Mouse (Mus musculus) forebrain, embryonic 16.5 days (tissue): Measurements from ENCODE around the gene Slc9a8. TPM values are rescaled to one million over a fixed set of nuclear protein-coding genes. Genes with fewer than 3 reads are reported as not detected.
"Not testable (repeated sequence)": the region's sequence is repeated elsewhere in the genome, so short reads cannot be mapped to it uniquely, and the experiment has no call there.

Source experiments
- ATAC-seq: fragments of 200-750 bp; cut with Nextera tagmentation; 2 replicates; pipeline ENCODE4 v1.8.0; 2017; ENCODE audit warnings: mild to moderate bottlenecking, moderate library complexity
- H3K27ac ChIP-seq: fragments of 300-500 bp; sonication (generic); 2 replicates; pipeline ENCODE4 v1.5.1; 2014; ENCODE audit warnings: low read length, control low read depth
- H3K27me3 ChIP-seq: fragments of 300-500 bp; sonication (generic); replicated peaks from 2 replicates; pipeline ENCODE4 v1.6.1; 2014; ENCODE audit warnings: low read length; ENCODE audit not compliant: control insufficient read depth, insufficient read depth
- H3K36me3 ChIP-seq: fragments of 300-500 bp; sonication (generic); 2 replicates; pipeline ENCODE4 v1.6.1; 2014; ENCODE audit not compliant: control insufficient read depth, insufficient read depth
- H3K4me1 ChIP-seq: fragments of 300-500 bp; sonication (generic); replicated peaks from 2 replicates; pipeline ENCODE4 v1.6.1; 2014; ENCODE audit warnings: low read length; ENCODE audit not compliant: control insufficient read depth, insufficient read depth
- H3K4me2 ChIP-seq: fragments of 300-500 bp; sonication (generic); 2 replicates; pipeline ENCODE4 v1.6.1; 2014; ENCODE audit warnings: mild to moderate bottlenecking, low read length, control low read depth
- H3K4me3 ChIP-seq: fragments of 300-500 bp; sonication (generic); replicated peaks from 2 replicates; pipeline ENCODE4 v1.5.1; 2014; ENCODE audit warnings: mild to moderate bottlenecking, low read length, control low read depth
- H3K9ac ChIP-seq: fragments of 300-500 bp; sonication (generic); replicated peaks from 2 replicates; pipeline ENCODE4 v1.6.1; 2014; ENCODE audit warnings: low read depth, low read length, control low read depth
- H3K9me3 ChIP-seq: fragments of 300-500 bp; sonication (generic); 2 replicates; pipeline ENCODE4 v1.6.1; 2016; ENCODE audit warnings: low read length; ENCODE audit not compliant: control insufficient read depth
- WGBS: fragments of 180-500 bp; shearing (Covaris S2); extraction: QIAGEN DNeasy Blood & Tissue Kit; methylation state at CpG from one replicate; pipeline ENCODE4 v1.1.7; 2014; 5-methylcytosine and 5-hydroxymethylcytosine counted together
- polyA plus RNA-seq: library from polyadenylated mRNA; unstranded; fragments of >200 nt; fragmentation: Nextera tagmentation; extraction: Ambion mirVana; gene quantifications from 2 replicates; pipeline ENCODE4 v1.2.1, GENCODE M21; 2015

The Slc9a8 gene
- polyA plus RNA-seq, 1 experiment from 2014 or later: 24.0 TPM

- Histone ChIP-seq H3K27me3 (no peaks in the 10 kb centered on the region), H3K27ac (no peak overlapping the region), H3K9me3 (no peaks in the 10 kb centered on the region), H3K36me3 (no peaks in the 10 kb centered on the region), H3K4me2 (no peak overlapping the region), H3K4me1 (no peaks in the 10 kb centered on the region), H3K9ac (no peak overlapping the region), H3K4me3 (no peak overlapping the region)
- 90% methylated on average over 7 of the region's 7 CpGs for WGBS
- ATAC-seq: no peak
Measured at GRCm38 (mm10) chr2:167381596-167381995, 39.9 kb upstream of the Slc9a8 start.

- Histone ChIP-seq H3K4me3 (no peak overlapping the region), H3K4me2 (no peak overlapping the region), H3K27me3 (no peaks in the 10 kb centered on the region), H3K9ac (no peak overlapping the region), H3K9me3 (no peaks in the 10 kb centered on the region), H3K27ac (no peak overlapping the region), H3K36me3 (no peaks in the 10 kb centered on the region), H3K4me1 (no peaks in the 10 kb centered on the region)
- no peak for ATAC-seq
- 91% methylated on average over 7 of the region's 7 CpGs for WGBS
Measured at GRCm38 (mm10) chr2:167382389-167382788, 39.1 kb upstream of the Slc9a8 start.

GRCm38 (mm10) chr2:167383666-167384083 is 37.8 kb upstream of the Slc9a8 start:
- ATAC-seq: no peak
- Histone ChIP-seq H3K4me2 (no peak overlapping the region), H3K4me3 (no peak overlapping the region), H3K36me3 (no peaks in the 10 kb centered on the region), H3K9me3 (no peaks in the 10 kb centered on the region), H3K27me3 (no peaks in the 10 kb centered on the region), H3K27ac (no peak overlapping the region), H3K4me1 (no peaks in the 10 kb centered on the region), H3K9ac (no peak overlapping the region)
- 92% methylated on average over 13 of the region's 13 CpGs for WGBS

- Histone ChIP-seq H3K27ac (no peak overlapping the region), H3K4me2 (no peak overlapping the region), H3K27me3 (no peaks in the 10 kb centered on the region), H3K36me3 (no peaks in the 10 kb centered on the region), H3K9ac (no peak overlapping the region), H3K9me3 (peaks cover 2% of the 10 kb centered on the region; the same call in 1 of the 2 replicates), H3K4me3 (no peak overlapping the region), H3K4me1 (no peaks in the 10 kb centered on the region)
- 78% methylated on average over 4 of the region's 4 CpGs for WGBS
- no peak for ATAC-seq
Measured at GRCm38 (mm10) chr2:167386456-167386855, 35.1 kb upstream of the Slc9a8 start.

- H3K27me3 ChIP-seq: no peaks in the 10 kb centered on the region
- no peak overlapping the region for H3K27ac ChIP-seq
- H3K9ac ChIP-seq: no peak overlapping the region
- H3K4me2 ChIP-seq: no peak overlapping the region
- peaks cover 2% of the 10 kb centered on the region; the same call in 1 of the 2 replicates for H3K9me3 ChIP-seq
- no peaks in the 10 kb centered on the region for H3K36me3 ChIP-seq
- no peak overlapping the region for H3K4me3 ChIP-seq
- WGBS: 78% methylated on average over 6 of the region's 6 CpGs
- ATAC-seq: no peak
- H3K4me1 ChIP-seq: no peaks in the 10 kb centered on the region
Measured at GRCm38 (mm10) chr2:167386998-167387397, 34.5 kb upstream of the Slc9a8 start.

- no peak for ATAC-seq
Measured at GRCm38 (mm10) chr2:167394426-167394825, 27.1 kb upstream of the Slc9a8 start.

GRCm38 (mm10) chr2:167396420-167396819 is 25.1 kb upstream of the Slc9a8 start:
- WGBS: 93% methylated on average over 9 of the region's 9 CpGs

More at GRCm38 (mm10) chr2:167394426-167394825, 27.1 kb upstream of the Slc9a8 start:
- Histone ChIP-seq H3K4me2 (no peak overlapping the region), H3K27me3 (no peaks in the 10 kb centered on the region), H3K27ac (no peak overlapping the region), H3K4me1 (no peaks in the 10 kb centered on the region), H3K36me3 (no peaks in the 10 kb centered on the region), H3K9me3 (peaks cover 2% of the 10 kb centered on the region; the same call in 1 of the 2 replicates), H3K4me3 (no peak overlapping the region), H3K9ac (no peak overlapping the region)
- 90% methylated on average over 7 of the region's 7 CpGs for WGBS

GRCm38 (mm10) chr2:167399012-167399411 is 22.5 kb upstream of the Slc9a8 start:
- no peaks in the 10 kb centered on the region for H3K36me3 ChIP-seq
- no peak for ATAC-seq
- H3K27ac ChIP-seq: no peak overlapping the region
- no peak overlapping the region for H3K9ac ChIP-seq
- WGBS: 62% methylated on average over 4 of the region's 4 CpGs
- H3K4me3 ChIP-seq: no peak overlapping the region
- no peak overlapping the region for H3K4me2 ChIP-seq
- H3K27me3 ChIP-seq: no peaks in the 10 kb centered on the region
- H3K9me3 ChIP-seq: no peaks in the 10 kb centered on the region
- H3K4me1 ChIP-seq: no peaks in the 10 kb centered on the region

More at GRCm38 (mm10) chr2:167396420-167396819, 25.1 kb upstream of the Slc9a8 start:
- H3K9ac ChIP-seq, H3K27ac ChIP-seq, H3K36me3 ChIP-seq, H3K4me1 ChIP-seq, ATAC-seq, H3K27me3 ChIP-seq, H3K4me3 ChIP-seq, H3K9me3 ChIP-seq, H3K4me2 ChIP-seq: not testable (repeated sequence)

GRCm38 (mm10) chr2:167399646-167400045 is 21.9 kb upstream of the Slc9a8 start:
- Histone ChIP-seq H3K4me3 (no peak overlapping the region), H3K27ac (no peak overlapping the region), H3K27me3 (no peaks in the 10 kb centered on the region), H3K9me3 (no peaks in the 10 kb centered on the region), H3K4me1 (no peaks in the 10 kb centered on the region), H3K4me2 (no peak overlapping the region), H3K9ac (no peak overlapping the region), H3K36me3 (no peaks in the 10 kb centered on the region)
- 92% methylated on average over 7 of the region's 7 CpGs for WGBS
- ATAC-seq: no peak

GRCm38 (mm10) chr2:167403085-167403484 is 18.4 kb upstream of the Slc9a8 start:
- H3K27ac ChIP-seq: no peak overlapping the region
- no peaks in the 10 kb centered on the region for H3K27me3 ChIP-seq
- no peak overlapping the region for H3K4me2 ChIP-seq
- 73% methylated on average over 7 of the region's 7 CpGs for WGBS
- H3K36me3 ChIP-seq: no peaks in the 10 kb centered on the region
- ATAC-seq: no peak
- no peaks in the 10 kb centered on the region for H3K4me1 ChIP-seq
- H3K9ac ChIP-seq: no peak overlapping the region
- H3K9me3 ChIP-seq: no peaks in the 10 kb centered on the region
- H3K4me3 ChIP-seq: no peak overlapping the region
